Mouse (Mus musculus) spleen, embryonic (tissue): ENCODE data around the gene Lipc.

ENCODE experiments used
- CTCF ChIA-PET: fragments of 350-600 bp; sonication (Branson Sonifier 250); formaldehyde crosslinking; loops from one replicate; lab custom pipeline; 2022; lab: Charles Lee

Lipc gene

DNA sequence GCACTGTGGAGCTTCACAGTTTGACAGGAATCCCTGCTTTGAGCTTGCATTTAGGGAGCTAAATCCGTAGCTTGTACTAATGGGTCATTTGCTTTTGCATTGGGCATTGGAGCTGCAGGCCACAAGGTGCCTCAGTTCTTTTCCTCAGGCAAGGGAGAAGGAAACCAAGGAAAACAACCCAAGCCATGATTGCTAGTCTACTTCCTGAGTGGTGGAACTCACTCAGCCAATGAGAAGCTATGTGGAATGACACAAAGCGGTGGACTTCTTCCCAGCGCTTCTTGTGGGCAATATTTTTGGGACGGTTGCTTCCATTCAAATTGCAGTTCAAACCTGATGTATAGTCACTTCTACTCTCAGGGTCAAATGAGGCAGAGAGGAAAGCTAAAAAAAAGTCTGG lies at the start of gene Lipc:
Gene Lipc (minus strand): TSS at position 101 of the 400 bp plus-strand sequence.
- CTCF ChIA-PET: no interaction called here

DNA sequence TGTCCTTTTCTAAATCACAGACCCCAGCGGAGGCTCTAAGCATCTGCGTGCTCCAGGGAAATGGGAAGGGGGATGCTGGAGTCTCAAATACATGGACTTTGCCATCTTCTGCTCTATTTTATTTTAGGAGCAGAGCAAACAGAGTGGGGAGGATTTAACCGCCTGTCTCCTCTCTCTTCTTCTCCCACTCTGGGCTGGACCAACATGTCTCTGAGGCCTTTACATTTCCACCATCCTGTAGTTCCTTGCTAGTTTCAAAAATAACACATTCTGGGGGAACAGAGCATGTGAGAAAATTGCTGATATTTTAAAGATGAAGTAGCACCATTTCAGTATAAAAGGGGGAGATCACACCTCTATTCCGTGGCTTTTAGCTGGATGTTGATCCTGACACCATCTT lies 47.1 kb upstream of the Lipc start:
- CTCF ChIA-PET: no interaction called here

DNA sequence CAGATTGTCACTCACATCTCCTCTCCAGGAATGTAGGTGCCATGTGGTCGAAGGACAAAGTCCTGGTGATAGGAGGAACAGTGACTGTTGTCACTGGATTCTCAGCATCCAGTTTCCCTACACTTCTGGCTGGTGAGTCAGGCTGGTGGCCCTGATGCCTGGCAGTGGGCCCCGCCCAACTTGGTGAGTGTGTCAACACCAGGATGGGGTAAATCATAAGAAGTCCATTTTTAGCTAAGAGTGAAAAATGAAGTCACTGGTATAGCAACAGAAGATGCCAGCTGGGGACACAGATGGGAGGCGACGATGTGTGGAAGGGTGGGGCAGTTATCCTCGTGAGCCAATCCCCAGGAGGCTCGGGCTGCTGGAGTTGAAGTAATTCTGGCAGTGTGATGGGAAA lies 46.7 kb upstream of the Lipc start:
- CTCF ChIA-PET: interaction anchor here (0.6 kb wide), 1 partner anchor 10 kb away, joined by 3 read pairs; no protein-coding TSS in a partner anchor

DNA sequence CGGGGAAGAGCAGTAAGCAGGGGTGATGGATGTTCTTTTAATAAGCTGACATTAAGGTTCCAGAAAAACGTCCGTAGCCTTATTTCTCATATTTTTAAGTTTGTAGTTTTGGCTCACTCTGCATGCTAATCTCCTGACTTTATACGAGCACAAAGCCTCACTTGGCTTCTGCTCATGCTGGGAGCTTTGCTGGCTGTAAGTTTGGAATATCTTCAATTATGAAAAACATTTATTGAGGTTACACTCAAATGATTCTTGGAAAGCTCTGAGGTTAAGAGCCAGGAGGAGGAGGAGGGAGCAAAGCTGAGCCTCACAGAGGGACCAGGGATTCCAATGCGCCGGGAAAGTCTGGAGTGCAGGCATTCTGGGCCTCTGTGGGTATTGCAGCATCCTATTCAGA lies 41.3 kb upstream of the Lipc start:
- CTCF ChIA-PET: no interaction called here

DNA sequence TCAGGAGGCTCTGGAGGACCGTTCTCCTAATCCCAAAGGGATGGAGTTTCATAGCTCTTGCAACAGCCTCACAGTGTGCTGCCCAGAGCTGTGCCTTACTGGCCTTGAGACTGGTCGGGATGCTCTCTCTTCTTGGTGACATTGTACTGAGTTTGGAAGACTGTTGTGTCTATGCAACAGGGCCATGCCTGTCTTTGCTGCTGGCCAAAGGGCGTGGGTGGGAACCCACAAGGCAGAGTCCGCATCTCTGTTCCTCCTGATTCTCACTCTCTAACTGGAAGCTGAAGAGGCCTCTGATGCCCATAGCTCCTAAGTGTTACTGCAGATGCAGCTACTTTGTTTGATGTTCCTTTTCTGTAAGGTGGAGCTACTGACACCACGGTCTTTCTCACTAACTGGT lies 39.4 kb upstream of the Lipc start:
- CTCF ChIA-PET: no interaction called here

DNA sequence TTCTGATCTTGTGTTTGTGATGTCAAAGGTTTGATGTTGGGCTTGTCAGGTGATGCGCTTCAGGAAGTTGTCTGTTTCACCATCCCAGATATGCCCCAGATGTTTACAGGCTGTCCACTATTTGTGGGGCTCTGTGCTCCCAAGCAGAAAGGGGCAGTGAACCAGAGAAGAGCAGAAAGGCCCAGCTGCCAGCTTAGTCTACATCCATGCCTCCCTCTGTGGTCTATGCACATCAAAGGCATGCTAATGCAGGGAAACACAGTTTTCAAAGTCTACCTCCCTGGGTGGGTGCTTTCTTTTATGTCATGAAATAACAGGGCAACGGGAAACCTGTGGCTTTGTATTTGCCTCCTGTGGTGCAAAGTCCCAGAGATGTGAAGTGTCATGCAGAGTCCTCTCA lies 35.2 kb upstream of the Lipc start:
- CTCF ChIA-PET: no interaction called here

DNA sequence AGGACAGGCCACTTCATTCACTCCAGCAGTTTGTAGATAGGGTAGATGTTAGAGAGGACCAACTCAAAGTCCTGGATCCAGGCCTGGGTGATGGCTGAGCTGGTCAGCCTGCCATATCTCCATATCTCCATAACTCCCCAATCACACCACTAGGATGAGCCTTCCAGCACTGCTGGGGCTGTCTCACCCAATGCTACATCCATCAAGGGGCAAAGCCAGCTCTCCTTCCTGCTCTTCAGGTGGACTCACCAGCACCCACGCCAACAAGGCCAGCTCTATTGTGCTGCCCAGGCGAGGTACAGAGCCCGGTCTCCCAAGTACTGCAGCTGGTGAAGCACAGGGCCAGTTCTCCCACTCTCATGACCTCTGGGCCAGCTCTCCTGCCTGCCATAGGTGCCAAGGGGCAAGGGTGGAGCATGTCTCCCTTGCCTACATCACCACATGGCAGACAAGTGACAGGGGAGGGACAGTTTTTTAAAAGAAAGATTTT lies 31.0 kb upstream of the Lipc start:
- CTCF ChIA-PET: no interaction called here

DNA sequence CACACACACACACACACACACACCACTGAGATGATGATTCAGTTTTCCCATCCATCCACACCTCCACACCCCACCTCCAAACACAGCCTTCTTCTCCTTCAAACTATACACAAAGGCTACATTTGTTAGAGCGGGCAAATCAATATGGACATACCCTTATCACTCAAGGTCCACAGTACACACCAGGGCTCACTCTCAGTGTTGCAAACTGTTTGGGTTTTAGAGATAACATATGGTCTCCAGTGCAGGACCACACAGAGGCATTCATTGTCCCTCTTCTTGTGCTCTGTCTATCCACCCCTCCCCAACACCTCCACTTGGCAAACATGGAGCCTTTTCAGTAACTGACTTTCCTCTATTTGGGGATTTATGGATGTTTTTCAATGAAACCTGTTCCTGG lies 29.7 kb upstream of the Lipc start:
- CTCF ChIA-PET: no interaction called here

DNA sequence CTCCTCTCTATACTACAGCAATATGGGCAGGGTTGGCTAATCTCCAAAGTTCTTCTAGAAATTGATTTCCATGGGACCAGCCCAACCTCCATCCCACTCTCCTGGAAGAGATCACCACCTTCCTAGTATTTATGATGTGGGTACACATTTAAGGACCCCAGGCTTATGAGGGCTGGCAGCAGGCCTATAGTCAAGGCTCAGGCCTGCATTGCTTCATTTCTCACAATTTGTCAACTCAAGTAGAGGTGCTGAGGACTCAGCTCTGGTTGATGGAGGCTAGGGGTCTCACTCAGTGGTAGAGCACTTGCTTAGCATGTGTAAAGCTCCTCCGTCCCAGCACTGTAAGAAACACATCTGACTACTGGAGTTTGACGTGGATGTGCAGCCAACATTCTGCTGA lies 27.6 kb upstream of the Lipc start:
- CTCF ChIA-PET: no interaction called here

DNA sequence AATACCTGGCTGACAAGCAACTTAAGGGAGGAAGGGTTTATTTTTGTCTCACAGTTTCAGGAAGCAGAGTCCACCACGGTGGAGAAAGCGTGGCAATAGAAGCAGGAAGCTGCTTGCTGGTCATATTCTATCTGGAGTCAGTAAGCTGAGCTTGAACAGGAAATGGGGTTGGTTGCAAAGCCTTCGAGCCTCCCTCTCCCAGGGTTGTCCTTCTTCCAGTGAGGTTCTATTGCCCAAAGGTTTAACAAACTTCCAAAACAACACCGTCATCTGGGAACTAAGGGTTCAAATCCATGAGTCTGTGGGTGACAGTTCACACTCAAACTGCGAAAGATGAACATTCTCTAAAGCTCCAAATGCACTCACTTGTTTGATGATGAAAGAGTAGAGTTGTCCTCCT lies 27.1 kb upstream of the Lipc start:
- CTCF ChIA-PET: no interaction called here

DNA sequence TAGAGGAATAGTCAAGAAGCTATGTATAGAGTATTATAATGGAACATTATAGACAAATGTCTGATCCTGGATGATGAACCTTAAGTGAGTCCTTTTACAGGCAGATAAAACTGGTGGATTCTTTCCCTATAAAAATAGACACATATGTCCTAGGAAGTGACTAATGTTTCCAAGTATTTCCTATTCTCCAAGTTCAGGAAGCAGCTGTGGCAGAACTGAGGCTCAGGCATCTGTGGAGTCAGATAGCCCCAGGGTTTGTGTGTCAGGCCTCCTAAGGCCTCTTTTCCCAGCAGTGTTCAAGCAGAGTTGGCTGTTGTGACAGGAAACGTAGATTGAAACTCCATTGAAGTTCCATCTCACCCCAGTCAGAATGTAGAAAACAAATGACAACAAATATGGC lies 25.4 kb upstream of the Lipc start:
- CTCF ChIA-PET: no interaction called here

DNA sequence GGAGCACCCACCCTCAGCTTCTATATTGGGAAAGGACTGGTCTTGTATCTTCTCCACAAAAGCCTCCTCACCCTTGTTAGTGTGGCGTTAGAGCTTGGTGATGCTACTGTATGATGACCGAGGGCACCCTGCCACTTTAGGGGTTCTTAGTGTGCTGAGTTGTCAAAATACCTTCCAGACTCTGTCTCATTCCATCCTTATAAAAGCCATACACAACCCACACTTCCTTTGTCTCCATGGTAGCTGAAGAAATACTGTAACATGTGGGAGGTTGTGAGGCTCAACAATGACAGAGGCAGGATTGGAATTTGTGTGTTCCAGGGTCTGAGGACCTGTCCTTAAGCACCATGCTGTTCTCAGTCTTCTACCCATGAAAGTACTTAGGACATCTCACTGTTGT lies 23.9 kb upstream of the Lipc start:
- CTCF ChIA-PET: no interaction called here

DNA sequence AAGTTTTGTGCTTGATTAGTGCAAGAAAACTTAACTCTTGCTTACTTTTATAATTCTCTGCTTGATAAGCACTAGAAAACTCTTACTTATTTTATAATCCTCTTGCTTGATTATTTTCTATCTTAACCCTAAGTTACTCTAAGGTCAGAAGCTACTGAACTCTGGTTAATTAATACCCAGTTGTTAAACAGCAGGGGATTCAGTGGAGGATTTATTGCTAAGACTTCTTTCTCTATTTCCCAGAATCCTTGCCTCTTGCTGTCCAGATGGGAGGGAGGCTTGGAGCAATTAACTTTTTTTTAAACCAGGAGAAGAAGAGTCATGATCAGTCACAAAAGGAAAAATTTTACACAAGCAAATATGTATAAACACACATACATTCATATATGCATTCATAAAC lies 21.3 kb upstream of the Lipc start:
- CTCF ChIA-PET: no interaction called here

DNA sequence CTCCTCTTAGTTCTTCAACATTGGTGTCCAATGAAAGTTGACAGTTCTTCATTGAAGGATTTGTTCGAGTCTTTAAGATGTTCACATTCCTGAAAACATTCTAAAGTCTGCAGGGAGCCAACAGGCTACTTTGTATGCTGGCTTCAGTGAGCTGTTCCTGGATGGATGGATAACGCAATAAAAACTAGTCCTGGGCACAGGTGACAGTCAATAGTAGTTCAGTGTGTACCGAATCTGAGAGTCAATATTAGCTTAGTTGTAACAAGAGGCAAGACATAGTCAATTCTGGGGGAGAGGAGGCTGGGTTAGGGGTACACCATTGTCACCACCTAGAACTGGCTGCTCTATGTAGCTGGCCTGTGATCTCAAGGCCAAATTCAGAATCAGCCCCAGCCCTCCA lies 17.2 kb upstream of the Lipc start:
- CTCF ChIA-PET: no interaction called here

DNA sequence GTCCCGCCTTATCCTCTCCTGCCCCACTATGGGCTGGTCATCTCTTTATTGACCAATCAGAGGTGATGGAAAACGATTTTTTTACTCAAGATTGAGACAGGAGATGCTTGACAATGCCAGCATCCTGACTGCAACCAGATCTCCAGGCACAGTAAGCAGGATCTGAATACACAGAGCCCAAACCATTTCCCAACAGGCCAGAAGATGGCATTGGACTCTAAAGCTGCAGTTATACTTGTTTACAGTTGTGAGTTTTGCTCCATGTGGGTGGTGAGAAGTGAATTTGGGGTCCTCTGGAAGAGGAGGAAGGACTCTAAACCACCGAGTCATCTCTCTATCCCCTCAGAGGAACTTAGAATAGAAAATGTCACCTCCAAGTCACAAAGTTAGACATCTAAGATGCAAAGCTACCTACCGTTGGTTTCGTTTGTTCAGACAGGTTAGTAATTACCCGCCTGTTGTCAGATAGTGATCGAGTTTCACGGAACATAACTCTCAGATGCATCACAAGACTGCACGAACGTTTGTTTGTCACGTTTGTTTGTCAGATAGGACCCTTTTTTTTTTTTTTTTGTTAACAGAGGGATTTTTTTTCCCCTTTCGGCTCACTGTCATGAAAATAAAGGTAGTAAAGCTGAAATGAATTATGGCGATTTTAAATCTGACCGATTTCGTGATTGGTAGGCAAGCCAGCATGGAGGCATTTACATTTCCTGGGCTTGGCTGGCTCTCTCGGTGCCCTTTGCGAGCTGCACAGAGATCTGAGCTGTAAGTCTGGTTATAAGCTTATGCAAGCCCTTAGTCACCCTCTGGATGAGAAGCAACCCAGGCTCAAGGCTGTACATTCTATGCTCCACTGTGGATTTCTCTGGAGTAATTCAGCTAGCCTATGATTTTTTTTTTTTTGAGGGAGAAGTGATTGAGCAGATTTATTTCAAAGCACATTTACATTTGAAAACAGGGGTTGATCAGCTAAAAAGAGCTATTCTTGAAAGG lies 14.3 kb upstream of the Lipc start:
- CTCF ChIA-PET: no interaction called here

DNA sequence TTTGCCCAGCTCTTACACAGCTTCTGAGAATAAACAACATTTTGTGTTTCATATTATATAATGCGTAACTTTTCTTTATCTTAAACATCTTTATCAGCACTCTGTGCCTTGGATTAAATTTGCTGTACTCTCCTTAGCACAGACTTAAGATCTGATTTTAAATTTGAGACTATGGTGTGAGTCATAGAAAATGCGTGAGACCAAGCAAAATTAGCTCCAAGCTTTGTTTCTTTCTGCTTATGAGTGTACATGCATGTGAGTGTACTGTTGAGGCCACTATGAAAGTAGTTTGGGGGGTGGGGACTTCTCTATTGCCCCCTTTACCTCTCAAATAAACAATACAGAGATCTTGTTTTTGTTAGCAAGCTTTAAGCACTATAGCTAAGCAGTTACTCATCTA lies 13.4 kb upstream of the Lipc start:
- CTCF ChIA-PET: no interaction called here

DNA sequence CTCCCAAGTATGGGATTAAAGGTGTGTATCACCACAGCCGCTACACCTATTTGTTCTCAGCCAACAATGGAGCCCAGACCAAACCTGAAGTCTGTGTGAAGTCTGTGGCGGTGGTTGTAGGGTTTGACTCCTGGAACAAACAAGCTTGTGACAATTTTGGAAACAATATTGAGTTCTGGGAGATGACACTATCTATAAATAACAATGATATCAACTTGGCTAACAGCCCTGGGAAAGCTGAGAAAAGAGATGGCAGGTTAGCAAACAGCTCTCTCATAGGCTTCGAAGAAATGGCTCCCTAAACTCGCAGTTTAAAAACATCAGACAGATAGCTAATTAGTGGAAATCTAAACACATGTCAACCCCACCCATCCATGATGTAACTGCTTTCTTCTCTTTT lies 13.0 kb upstream of the Lipc start:
- CTCF ChIA-PET: no interaction called here

DNA sequence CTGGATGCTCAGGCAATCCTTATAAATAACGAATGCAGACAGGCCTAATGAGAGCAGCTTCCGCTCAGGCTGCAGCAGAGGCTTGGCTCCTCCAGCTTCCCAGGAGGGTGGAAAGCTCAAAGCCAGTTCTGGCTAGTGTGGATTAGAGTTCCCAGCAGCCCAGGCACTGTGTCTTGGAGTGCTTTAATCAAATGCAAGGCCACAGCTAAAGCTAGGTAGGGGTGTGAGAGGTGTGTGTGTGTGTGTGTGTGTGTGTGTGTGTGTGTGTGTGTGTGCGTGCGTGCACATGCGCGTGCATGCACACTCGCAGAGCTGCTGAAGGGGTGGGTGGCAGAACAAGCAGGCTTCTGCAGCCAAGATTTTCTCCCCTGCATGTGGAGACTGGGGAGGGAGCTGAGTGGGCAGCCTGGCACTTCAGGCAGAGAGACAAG lies 11.4 kb upstream of the Lipc start:
- CTCF ChIA-PET: interaction anchor here (0.6 kb wide), 2 partner anchors 15 to 513 kb away, joined by 3 to 6 read pairs; no protein-coding TSS in a partner anchor

DNA sequence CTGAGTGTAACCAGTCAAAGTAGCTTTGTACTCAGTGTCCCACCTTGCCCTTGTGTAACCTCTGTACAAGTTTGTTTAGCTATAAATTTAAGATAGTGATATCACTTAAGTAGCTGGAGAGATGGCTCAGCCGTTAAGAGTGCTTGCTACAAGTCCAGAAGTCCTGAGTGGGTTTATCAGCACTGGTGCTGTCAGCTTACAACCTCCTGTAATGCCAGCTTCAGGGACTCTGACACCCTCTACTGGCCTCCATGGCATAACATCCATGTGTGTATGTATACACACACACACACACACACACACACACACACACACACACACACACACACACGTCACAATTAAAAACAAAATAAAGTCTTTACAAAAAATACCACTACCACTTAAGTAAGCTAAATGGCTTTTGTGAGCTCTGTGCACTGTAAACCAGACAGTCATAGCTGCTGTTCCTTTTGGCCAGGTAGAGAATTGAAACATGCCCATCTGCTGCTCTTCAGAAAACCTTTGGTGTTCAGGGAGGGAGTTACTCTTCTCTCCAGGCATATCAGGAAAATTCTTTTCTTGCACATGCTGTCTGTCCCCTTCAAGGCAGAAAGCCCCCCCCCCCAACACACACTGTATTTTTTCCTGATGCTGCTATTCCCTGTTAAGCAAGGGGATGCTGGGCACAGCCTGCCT lies 10.9 kb upstream of the Lipc start:
- CTCF ChIA-PET: interaction anchor here (0.6 to 0.7 kb wide), 4 partner anchors 15 to 514 kb away, joined by 3 to 6 read pairs (median 4); no protein-coding TSS in a partner anchor

DNA sequence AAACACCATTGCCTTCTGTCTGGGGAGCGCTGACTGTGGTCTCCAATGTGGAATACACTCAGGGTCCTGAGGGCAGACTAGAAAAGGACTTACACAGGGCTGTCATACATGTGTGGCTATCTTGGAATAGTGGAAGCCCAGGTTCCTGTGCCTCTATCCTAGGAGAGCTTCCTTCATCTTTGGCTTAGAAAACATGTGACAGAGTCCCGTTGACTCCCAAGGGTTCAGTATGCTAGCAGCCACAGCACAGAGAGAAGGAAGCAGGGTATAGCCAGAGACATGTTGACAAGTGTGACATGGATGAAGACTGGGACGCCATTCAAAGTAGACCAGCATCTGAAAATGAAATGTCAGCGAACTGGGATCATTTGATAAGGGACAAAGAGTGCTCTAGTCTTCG lies 8.3 kb upstream of the Lipc start:
- CTCF ChIA-PET: no interaction called here

DNA sequence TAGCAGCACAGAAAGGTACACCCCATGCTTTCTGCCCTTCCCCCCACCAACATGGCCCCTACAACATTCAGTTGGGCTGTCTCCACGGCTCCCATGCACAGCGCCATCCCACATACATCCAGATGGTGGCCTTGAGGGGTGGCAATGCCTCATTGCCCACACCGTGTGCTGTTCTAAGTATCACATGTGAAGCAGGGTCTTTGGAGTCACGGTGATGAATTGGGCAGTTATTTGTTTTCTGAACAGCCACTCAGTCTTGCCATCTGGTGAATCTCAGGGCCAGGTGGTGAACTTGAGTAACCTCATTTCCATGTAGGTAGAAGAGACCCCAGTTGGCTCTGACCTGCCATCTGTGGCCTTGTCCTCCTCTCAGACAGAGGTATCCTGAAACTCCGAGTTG lies 7.8 kb upstream of the Lipc start:
- CTCF ChIA-PET: no interaction called here

DNA sequence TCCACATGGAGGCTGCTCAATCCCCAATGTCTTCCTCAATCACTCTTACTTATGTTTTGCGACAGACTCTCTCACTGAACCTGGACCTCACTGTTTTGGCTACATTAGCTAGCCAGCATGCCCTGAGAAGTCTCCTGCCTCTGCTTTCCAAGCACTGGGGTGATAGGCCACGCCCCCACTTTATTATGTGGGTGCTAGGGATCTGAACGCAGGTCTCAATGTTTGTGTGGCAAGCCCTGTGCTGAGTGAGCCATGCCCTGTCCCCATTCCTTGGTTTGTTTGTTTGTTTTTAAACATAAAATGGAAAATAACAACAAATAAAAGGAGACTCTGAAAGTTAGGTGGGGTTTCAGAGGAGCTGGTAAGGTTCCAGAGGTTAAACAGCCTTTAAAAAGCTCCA lies 7.4 kb upstream of the Lipc start:
- CTCF ChIA-PET: no interaction called here

DNA sequence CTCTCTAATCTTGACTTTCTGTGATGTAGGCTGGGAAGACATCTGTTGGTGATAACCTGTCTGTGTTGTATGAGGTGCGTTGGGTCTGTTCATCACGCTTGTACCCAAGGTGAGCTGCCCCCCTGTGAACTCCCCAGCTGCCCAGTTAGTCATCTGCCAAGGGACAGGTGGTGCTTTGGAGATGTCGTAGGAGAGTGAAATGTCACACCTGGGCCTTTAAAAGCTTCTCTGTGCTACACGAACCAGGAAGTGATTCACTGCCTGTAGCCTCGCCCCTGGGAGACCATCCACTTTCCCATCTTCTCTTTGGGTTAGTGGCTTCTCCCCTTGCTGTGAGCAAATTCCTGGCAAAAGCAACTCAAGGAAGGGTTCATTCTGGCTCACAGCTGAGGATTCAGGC lies 6.4 kb upstream of the Lipc start:
- CTCF ChIA-PET: no interaction called here
